Mouse (Mus musculus): ENCODE measurements around the gene Ptprg.
A peak's percentile ranks its signal among the peaks of the same experiment; 100 is the strongest.

Gene Ptprg

DNA sequence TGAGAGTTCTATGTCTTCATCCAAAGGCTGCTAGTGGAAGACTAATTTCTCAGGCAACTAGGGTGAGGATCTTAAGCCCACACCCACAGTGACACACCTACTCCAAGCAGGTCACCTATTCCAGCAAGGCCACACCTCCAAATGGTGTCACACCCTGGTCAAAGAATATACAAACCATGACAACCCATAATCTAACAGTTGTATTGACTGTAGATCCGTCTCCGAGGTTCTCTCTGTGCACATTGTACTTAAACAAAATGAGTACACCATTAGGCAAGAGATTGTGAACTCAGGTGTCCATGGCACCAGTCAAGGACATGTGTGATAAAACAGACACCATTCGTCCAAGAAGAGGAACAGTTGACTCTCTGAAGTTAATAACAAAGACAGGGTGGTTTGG lies 596.2 kb downstream of the Ptprg start:
- no peak for DNase-seq (ENCODE audit: low spot score)

DNA sequence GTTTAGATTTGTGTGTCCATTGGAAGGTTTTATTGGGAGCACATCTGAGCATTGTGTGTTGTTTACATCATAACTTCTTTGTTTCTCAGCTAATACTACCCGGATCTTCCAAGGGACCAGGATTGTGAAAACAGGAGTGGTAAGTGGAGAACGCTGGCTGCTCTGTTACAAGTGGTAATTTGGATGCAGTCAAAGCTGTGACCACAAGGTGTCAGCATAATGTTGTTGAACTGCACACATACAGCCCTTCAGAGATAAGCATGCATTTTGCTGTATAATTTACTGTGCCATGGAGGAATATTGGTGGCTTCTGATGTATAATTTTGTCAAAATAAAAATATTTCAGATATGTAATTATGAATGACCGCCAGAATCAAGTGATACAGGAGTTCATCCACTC lies 598.6 kb downstream of the Ptprg start:
- peak; percentile 56 for DNase-seq (ENCODE audit: low spot score)

DNA sequence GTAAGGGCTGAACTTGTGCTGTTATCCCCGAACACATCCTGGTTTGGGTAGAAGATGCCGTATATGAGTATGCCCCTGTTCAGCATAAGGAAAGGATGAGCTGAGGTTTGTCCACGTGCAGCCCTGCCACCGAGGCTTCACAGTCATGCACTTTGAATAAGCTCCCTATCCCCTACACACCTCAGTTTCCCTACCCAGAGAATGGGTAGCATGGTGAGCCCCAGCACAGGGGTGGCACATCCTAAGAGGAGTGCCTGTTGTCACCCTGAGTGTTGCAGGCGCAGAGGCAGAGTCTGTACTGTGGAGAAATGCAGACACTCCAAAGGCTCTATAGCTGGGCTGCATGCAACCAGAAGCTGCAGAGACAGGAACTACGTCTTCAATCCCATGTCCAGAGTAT lies 599.4 kb downstream of the Ptprg start:
- no peak for DNase-seq (ENCODE audit: low spot score)

DNA sequence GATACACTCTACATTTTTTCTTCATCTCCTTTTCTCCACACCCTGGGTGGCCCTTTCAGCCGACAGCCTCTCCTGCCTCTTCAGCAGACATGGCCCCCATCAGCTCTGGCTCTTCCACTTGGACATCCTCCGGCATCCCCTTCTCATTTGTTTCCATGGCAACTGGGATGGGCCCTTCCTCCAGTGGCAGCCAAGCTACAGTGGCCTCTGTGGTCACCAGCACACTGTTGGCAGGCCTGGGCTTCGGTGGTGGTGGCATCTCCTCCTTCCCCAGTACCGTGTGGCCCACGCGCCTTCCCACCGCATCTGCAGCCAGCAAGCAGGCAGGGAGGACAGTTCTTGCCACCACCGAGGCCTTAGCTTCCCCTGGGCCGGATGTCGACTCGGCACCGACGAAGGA lies 600.3 kb downstream of the Ptprg start:
- DNase-seq (ENCODE audit: low spot score), result no peak

DNA sequence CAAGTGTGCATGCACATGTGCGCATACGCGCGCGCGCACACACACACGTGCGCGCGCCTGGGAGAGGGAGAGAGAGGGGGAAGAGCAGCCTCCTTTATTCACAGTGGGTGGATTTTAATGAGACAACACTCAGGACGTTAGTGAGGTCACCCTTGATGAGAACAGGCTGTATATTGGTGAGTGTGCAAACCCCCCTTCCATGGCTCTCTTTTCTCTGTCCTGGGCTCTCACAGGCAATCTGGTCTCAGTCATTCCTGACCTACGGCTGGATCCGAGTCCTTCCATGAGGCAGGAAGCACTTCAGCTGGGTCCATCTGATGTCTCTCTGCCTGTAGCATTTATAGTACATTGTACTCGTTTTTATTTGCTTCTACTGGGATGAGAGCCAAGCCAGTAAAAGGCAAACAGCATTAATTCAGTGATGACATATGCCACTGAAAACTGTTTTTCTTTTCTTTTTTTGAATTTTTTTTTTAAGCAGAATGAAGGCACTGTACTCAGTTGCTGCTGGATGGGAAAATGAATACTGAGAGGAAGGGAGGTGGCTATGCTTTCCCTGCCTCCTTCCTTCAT lies 608.5 kb downstream of the Ptprg start:
- DNase-seq (ENCODE audit: low spot score), result no peak

DNA sequence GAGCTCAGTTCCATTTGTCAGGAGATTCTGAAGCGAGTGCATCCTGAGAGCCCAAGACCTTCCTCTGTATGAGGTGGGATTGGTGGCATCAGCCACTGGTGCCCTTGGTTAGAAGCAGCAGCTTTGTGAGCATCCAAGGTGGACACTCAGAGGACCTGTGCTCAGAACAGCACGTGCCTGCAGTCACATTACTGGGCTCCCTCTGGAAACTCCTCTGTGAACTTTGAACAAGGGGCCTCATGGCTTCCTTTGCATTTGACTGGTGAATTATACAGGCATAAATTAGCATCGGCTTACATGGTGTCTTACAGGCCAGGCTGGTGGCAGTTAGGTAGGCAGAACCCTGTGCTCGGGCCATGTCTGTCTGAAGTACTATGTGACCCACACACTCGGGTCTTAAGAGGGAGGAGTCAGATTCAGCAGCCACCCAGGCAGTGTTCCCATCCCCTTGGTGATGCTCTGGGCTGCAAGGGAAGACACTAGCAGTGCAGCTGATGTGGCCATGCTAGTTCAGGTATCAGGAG lies 609.1 kb downstream of the Ptprg start:
- no peak for DNase-seq (ENCODE audit: low spot score)

DNA sequence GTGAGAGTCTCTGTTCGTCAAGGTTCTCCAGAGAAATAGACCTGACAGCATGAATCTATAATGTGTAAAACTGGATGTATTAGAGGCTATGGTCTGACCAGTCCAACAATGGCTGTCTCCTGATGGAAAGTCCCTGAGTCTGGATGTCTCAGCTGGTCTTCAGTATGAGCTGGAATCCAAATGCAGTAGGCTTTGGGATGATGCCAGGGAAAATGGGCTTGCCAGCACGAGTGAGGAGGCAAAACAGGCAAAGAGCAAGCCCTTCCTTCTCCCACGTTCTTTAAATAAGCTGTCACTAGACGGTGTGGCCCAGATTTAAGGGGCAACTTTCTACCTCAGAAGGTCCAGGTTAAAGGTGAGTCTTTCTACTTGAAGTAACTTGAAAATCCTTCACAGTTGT lies 609.9 kb downstream of the Ptprg start:
- DNase-seq (ENCODE audit: low spot score), result no peak

DNA sequence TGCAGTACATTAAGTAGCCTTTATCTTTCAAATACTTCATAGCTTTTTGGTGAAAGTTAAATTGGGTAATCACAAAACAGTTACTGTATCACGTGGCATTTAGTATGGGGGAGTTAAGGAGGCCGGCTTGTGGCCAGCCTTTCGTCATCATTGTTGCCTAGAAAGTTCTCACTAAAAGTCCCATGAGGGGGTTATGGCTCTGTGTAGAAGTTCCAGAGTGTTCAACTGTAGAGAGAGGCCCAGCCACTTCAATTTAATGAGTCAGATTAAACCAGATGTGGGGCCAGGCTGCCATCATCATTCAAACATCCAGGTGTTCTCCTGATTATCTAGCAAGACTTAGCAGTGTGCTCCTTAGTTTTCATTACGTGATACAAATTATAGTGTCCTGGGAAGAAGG lies 613.9 kb downstream of the Ptprg start:
- DNase-seq (ENCODE audit: low spot score), result no peak

DNA sequence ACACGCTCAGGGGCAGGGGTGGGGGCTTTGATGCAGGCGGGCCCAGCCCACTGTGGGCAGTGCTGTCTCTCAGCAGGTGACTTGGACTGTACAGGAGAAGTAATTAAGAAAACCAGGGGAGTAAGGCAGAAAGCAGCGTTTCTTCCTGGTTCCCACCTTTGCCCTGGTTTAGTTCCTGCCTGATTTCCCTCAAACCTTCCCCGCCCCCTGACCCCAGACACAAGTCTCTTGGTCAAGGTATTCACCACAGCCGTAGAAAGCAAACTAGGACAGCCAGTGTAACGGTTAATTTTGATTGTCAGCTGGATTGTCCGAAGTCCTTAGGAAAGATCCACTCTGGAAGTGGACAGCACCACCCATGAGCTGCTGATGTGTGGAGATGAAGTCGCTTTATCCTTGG lies 614.3 kb downstream of the Ptprg start:
- no peak for DNase-seq (ENCODE audit: low spot score)

DNA sequence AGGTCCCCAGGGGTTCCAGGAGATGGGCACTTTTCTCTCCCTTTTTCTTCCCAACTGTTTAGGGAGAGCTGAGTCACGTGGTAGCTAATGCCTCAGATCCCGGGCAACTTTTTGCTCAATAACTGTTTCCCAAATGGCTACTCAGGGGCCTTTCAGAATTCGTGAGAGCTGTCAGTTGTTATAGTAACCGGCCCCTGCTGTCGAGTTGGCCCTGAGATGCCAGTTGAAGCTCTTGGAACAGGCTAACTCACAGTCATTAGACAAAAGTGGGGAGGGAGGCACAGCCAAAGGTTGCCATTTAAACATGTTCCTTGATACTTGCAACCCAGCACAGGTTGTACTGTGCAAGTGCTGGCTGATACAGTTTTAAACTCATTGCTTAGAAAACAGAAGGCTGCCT lies 624.1 kb downstream of the Ptprg start:
- DNase-seq (ENCODE audit: low spot score), result no peak

DNA sequence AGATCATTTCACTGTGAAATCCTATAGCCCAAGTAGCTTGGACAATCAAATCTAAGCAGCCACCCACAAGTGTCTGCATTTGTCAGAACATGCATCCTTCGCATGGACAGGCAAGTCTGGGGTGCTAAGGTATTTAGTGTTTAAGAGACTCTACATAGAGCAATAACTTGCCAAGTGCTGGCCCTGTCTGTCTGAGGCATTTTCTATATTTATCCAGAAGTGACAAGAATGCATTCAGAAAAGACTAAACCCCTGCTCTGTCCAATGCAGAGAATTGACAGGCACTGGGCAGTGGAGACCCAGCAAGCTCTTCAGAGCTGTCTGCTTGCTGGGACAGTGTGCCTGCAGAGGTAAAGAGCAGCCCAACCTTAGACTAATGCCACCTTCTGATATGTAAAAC lies 625.3 kb downstream of the Ptprg start:
- no peak for DNase-seq (ENCODE audit: low spot score)

DNA sequence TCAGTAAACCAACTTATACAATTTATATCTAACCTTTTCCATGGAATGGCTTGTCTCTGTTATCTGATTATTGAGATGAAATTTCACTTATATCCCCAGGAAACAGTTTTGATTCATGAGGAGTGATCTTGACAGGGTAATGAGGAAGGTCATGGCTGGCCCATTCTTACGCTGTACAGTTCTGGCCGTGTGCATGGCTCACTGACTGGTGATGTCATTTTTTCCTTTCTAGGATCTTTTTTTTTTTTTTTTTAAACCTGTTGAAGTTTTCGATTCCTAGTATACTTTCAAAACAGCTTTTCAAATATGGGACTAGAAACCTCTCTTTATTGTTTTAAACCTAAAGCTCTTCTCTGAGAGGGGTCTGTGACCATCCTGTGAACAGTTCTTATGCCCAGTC lies 626.8 kb downstream of the Ptprg start:
- DNase-seq (ENCODE audit: low spot score), result no peak

DNA sequence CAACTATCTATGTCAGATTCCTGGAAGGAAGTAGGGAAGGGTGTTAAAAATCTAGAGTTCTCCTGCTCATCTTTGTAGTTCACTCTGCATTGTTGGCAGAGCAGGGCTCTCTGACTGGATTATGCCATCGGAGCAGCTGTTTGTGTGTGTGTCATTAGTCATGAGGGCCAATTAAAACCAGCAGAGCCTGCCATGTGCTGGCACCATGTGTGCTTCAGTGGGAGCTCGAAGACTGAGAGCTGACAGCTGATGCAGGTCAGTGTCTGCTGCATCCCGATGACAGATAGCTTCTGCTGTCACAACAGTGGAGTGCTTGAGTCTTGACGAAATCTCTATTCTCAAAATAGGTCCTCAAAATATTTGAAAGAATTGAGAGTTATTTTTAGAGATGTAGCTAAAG lies 631.7 kb downstream of the Ptprg start:
- DNase-seq (ENCODE audit: low spot score), result no peak

DNA sequence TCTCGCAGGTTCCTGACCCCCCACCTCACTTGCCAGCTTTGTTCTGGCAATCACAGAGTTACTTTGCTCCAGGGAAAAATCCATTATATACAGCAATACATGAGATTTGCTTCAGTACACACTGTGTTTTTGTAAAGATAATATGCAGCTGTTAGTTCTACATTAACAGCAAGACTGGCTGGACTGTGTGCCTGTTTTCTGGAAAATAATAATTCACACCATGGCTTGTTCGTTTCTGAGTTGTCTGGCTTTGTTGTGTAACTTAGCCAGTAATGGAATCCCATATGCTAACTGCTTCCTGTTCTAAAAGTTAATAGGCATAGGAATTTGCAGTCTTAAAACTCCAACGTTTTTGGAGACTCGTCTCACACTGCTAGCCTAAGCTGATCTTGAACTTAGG lies 635.0 kb downstream of the Ptprg start:
- DNase-seq (ENCODE audit: low spot score), result no peak

DNA sequence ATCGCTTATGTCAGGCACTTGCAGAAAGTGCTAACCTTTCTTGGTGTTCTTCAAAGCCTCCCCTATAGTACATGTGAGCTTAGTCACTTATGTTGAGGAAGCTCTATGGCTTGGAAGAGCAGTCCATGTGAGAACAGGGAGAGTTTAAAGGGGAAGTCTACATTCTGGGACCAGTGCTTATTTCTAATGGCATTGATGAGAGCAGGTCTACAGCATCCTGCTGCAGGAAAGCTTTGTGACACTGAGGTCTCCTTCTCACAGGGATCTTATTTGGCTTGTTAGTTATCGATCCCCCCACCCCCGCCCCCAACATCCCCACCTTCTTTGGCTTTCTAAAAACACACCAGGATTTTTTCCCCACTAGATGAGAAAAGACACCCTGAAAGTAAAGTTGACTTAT lies 635.9 kb downstream of the Ptprg start:
- no peak for DNase-seq (ENCODE audit: low spot score)

DNA sequence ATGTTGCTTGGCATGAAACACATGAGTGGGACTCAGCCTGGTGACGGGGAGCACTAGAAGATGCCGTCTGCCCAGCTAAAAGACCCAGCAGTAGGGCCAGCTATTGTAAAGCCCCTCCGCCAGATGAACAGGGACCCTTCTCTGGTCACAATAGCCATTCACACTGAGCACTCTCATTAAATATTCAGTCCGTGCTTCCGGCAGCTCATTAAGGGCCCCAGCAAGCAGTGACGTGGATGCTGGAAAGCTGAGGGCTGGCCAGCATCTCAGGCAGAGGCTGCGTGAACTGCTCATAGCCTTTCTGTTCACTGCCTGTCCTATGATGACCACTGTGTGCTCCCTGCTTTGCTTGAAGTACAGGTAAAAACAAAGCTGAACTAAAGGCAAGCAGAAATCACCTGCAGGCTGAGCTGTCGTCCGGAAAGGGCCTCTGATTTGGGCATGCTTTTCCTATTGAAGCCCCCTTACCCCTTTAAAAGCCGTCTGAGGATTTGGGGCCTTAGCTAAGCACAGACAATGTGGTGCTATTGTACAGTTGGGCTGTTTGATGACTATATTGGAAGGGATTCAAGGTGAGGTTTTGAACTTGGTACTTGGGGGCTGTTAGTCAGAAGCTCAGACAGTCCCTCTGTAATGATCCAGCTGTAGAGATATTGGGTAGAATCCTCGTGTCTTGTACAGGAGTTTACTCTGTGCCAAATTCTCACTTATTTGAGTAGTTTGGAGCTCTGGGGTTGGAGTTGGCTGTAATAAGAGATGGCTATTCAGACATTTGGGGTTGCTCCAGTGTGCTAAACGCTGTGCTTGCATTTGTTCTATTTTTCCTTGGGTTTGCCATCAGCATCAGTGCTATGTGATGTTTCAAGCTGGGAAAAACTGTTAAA lies 636.6 kb downstream of the Ptprg start:
- DNase-seq (ENCODE audit: low spot score), result no peak

DNA sequence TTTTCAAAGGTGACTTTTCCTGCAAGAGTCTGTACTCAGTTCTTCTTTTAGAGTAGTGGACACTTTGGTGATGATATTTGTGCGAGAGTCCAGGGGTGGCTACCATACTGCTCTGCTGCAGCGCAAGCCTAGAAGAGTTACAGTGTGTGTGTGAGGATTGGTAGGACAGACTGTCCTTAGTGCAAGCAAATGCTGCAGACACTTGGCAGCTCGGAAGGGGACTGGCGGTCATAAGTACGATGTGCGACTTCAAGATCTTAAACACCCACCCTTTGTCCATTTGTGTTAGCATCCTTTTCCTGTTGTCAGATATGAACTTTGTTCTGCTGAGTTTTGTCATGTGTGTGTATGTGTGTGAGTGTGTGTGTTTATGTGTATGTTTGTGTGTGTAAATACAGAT lies 637.7 kb downstream of the Ptprg start:
- no peak for DNase-seq (ENCODE audit: low spot score)

DNA sequence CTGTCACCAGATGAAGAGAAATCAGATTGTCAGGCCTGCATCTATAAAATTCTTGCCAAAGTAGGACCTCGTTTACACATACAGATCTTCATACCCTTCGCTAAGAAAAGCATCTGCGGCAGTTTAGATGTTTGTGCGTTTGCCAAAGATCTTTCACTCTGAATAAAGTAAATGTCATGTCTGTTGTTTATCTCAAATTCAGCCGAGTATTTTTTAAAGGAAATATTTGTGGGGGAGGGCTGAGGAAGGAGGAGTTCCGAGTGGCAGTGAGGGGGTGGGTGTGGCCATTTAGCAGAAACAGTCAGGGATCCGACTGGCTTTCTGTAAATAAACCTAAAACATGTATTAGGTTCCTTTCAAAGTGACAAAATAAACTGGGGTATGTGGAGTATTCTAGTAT lies 645.4 kb downstream of the Ptprg start:
- DNase-seq (ENCODE audit: low spot score), result no peak

DNA sequence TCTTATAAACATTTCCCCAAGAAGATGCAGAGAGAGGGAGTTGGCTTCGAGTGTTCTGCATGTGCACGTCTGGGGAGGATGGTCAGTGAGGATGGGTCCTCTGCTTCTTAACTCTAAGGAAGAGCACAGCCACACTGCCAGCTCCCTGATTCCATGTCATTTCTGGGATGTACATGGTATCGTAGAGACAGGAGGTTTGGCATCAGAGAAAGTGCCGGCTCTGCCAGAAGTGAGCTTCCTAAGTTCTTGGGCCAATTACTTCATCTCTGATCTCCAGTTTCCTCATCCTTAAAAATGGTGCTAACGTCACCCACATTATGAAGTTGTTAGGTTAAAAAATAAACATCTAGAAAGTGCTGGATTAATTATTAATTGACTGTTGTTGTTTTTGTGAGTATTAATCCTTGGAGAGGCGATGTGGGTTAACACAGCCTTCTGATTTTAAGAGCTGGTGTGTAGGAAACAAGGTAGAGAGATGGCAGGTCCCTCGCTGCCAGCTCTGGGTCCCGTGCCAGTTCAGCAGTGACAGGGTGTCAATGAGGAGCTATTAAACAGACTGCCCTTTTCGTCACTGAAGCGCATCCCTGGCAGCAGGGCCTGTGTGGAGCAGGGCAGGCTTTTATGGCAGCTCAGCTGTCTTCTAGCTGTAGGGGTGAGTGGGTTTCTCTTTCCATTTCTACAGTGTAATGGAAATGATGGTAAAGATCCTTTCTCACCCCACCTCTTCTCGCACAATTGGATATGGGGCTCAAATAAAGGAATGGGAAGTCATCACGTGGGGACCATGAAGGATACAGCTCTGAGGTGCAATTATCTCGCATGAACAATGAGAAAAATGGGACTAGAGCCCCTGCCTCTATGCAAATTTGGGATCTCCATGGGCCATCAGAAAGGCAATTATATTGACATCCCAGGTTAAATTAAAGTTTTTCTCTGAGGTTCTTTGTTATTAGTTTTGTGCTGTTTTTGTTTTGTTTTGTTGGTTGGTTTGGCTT lies 646.9 kb downstream of the Ptprg start:
- no peak for DNase-seq (ENCODE audit: low spot score)

DNA sequence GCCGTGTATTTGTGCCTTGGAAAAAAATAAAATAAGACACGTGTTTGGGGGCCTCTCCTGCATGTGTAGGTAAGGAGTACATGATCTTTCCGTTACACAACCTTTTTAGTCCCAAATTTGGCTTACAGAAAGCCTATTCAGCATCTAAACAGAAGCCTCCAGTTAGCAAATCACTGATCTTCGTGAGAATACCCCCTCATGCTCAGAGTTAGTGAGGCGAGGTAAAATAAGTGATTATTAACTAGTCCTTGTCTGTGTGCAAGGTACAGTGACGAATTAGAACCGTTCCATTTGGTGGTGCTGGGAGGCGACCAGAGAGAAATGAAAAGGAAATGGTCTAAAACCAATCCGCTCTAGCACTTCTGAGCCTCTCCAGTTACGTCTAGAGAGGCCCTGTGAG lies 648.9 kb downstream of the Ptprg start:
- DNase-seq (ENCODE audit: low spot score), result no peak

DNA sequence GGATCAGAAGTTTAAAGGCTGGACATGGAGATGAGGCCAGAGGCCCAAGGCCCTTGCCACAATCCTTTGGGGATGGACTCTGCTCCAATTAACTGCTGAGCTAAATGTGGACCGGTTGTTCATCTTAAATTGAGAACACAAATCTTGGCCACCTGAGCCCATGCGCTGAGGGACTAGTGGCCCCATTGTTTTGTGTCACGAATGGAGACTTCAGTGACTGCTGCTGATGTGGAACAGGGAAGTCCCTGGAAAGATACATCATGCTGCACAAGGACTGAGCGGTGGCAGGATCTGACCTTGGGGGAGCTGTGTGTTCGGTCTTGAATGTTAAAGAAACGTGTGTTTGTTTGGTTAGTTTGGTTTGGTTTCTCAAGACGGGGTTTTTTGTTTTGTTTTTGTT lies 649.7 kb downstream of the Ptprg start:
- DNase-seq (ENCODE audit: low spot score), result no peak

DNA sequence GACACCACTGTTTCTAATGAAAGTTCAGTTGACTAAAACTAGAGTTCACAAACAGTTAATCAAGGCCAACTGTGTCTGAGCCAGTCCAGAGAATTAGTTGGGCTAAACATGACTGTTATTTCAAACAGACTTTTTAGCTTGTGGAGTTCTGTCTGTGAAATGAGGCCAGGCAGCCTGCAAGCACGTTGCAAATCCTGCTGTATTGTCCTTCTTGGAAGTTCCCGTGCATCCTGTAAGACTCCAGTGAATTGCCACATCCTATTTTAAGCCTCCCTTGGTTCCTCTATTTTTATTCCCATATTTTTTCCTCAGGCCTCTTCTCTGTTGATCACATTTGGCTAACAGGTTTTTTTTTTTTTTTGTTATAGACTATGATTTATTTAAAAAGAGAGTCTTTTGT lies 652.8 kb downstream of the Ptprg start:
- DNase-seq (ENCODE audit: low spot score), result no peak

DNA sequence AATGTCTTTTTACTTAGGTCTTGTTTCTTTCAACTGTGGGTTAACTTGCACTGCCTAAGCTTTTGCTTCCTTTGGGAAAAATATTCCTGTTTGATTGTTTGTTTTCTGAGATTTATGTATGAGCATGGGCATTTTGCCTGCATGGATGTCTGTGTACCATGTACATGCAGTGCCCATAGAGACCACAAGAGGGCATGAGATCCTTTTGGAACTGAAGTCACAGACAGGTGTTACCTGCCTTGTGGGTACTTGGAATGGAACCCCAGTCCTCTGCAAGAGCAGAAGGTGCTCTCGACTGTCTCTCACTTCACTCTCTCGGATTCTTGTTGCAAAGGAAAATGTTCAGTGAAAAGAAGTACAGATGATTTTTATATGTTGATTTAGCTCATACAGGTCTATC lies 655.2 kb downstream of the Ptprg start:
- peak; percentile 8 for DNase-seq (ENCODE audit: low spot score)
